40 mouse cellular contexts compared by ENCODE assay signal in the genomic region with DNA sequence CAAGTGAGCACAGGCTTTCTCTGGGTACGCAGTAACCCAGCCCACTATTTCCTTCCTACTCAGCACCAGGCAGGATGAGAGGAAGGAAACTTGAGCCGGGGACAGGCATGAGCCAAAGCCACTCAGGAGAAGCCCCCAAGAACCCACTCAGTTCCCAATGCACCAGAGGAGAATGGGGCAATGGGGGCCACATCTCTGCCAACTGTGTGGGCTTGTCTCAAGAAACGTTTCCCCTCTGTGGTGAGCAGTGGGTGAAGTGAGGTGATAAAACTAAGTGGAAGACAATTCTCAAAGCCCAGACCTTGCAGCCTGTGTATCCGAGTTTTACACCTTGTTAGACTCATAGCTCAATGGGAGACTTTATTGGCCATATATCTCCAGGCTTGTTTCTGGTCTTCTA. TPM values are rescaled to one million over a fixed set of nuclear protein-coding genes. Genes with fewer than 3 reads are reported as not detected.
"Had no signal": no experiment of that assay in that cellular context is flagged by ENCODE, and none has a peak within 500 bp of the region (broad histone marks: within the 10 kb centered on the region; RNA-seq: fewer than 3 reads in every experiment).

TSS of gene Teddm1a (plus strand) at position 301 of the 400 bp plus-strand sequence.

- H3K4me2 ChIP-seq: heart, embryonic 12.5 days; hindbrain, embryonic 12.5 days; hindbrain, embryonic 14.5 days; intestine, embryonic 15.5 days; kidney, embryonic 15.5 days; limb, embryonic 13.5 days; limb, embryonic 15.5 days; liver, embryonic 12.5 days had no signal

- H3K4me3 ChIP-seq: heart, adult 2 months; heart, embryonic 12.5 days; hindbrain, embryonic 10.5 days; hindbrain, embryonic 12.5 days; intestine, embryonic 15.5 days; kidney, embryonic 15.5 days; limb, embryonic 13.5 days; limb, embryonic 15.5 days; liver, embryonic 12.5 days had no signal

- H3K27me3 ChIP-seq: intestine, embryonic 15.5 days; limb, embryonic 15.5 days had no signal

- H3K9me3 ChIP-seq: heart, embryonic 12.5 days; hindbrain, embryonic 10.5 days; hindbrain, embryonic 12.5 days; intestine, embryonic 15.5 days; kidney, embryonic 15.5 days; limb, embryonic 13.5 days; limb, embryonic 15.5 days; liver, embryonic 12.5 days had no signal

- ATAC-seq: hindbrain, embryonic 16.5 days; inflammation-experienced regulatory T-cells, adult 6 months; intestine, embryonic 15.5 days; liver, embryonic 12.5 days had no signal

- H3K4me1 ChIP-seq: intestine, embryonic 15.5 days had no signal

- H3K36me3 ChIP-seq: heart, embryonic 12.5 days; hindbrain, embryonic 10.5 days; hindbrain, embryonic 12.5 days; intestine, embryonic 15.5 days; kidney, embryonic 15.5 days; limb, embryonic 13.5 days; limb, embryonic 15.5 days; liver, embryonic 12.5 days had no signal

- DNase-seq: gastrocnemius, postnatal 14 days; gastrocnemius, postnatal 36 days; heart, adult 2 months; heart, postnatal 10 days; heart, postnatal 4 days; kidney, adult 11 months; kidney, adult 2 months; kidney, adult 9 months; kidney, postnatal 14 days; kidney, postnatal 36 days; layer of hippocampus, adult 9-11 months; layer of hippocampus, postnatal 36 days; left cerebral cortex, postnatal 4 days had no signal

- H3K9ac ChIP-seq: heart, embryonic 12.5 days; hindbrain, embryonic 12.5 days; hindbrain, embryonic 14.5 days; intestine, embryonic 15.5 days; kidney, embryonic 15.5 days; limb, embryonic 13.5 days; limb, embryonic 15.5 days; liver, embryonic 12.5 days had no signal

- H3K27ac ChIP-seq: heart, adult 2 months; hindbrain, embryonic 10.5 days; hindbrain, embryonic 12.5 days; hindbrain, embryonic 14.5 days; intestine, embryonic 15.5 days; kidney, embryonic 15.5 days; kidney, postnatal 0 days; limb, embryonic 13.5 days; limb, embryonic 15.5 days; liver, embryonic 12.5 days had no signal

RNA-seq across cellular contexts. Expression of gene Teddm1a, which starts in this region (rescaled TPM):
- total RNA-seq: gastrocnemius, adult 18-20 months; gastrocnemius, adult 8-10 months; gastrocnemius, postnatal 14 days; gastrocnemius, postnatal 36 days; granulocyte monocyte progenitor cell, adult 5-6 weeks; heart, adult 2 months; heart, postnatal 10 days; heart, postnatal 25 days; heart, postnatal 4 days; layer of hippocampus, adult 18-20 months; layer of hippocampus, adult 8-10 months; layer of hippocampus, postnatal 14 days; layer of hippocampus, postnatal 36 days; left cerebral cortex, adult 18-20 months; left cerebral cortex, adult 8-10 months; left cerebral cortex, postnatal 10 days; left cerebral cortex, postnatal 25 days; left cerebral cortex, postnatal 4 days; liver, adult 2 months had no signal
- polyA plus RNA-seq: heart, adult 2 months; heart, embryonic 12.5 days; heart, embryonic 14.5 days; heart, embryonic 16.5 days; hindbrain, embryonic 10.5 days; hindbrain, embryonic 12.5 days; hindbrain, embryonic 14.5 days; hindbrain, embryonic 16.5 days; intestine, embryonic 15.5 days; kidney, adult 2 months; kidney, embryonic 15.5 days; kidney, postnatal 0 days; limb, embryonic 11.5 days; limb, embryonic 15.5 days; liver, adult 2 months; liver, embryonic 12.5 days had no signal
